Mouse (Mus musculus): ENCODE results near the gene Ppp1r13b. TPM values are rescaled to one million over a fixed set of nuclear protein-coding genes. Genes with fewer than 3 reads are reported as not detected.

Ppp1r13b gene
- total RNA-seq, 2 experiments from 2014 or later = 79.3 to 83.0 TPM

DNA sequence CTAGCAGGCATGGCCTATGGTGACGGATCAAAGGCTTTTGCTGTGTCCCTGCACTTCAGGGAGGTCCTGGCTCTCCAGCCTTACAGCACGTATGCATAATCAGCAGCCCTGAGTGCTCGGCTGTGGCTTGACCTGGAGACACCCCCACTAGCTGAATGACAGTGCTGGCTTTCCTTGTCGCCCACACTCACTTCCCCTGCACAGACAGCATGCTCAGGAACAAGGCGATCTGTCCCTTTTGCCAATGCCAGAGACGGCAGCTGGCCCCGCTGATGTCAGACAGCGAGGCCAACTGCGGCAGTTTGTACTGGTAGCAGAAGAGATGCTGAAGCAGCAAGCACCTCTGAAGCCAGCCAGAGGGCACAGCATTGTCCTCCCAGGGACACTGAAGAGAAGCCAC is 12.1 kb upstream of the Ppp1r13b start:
- DNase-seq (ENCODE audit: low spot score in 2 of 2) = peak; percentile 75 to 87

DNA sequence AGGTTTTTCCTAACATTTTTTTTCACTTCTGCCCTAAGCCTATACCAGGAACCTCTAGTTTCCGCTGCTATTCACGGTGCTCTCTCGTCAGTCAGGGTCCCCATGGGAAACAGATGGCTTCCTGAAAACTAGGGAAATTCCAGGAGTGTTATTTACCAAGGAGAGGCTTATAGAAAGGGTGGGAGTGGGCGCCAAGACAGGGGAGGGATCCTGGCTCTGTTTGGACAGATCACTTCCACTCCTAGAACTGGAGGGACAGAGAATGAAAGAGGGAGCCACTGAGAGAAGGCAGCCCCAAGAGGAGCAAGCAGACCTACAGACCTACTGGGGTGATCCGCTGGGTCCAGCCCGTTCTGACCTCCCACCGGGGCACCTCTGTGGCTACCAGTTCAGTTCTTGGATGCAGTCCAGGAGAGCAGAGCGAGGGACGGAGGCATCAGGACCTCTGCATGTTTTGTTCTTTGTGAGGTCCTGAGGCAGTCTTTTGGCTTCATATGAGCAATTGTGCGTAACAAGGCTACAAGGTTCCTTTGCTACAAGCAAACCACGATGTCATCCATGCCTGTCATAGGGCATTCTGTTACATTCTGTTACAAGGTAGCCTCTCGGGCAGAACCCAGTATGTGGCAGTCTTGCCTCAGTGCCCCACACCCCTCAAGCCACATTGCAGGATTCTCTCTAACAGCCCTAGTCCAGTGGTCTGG is 8.8 kb upstream of the Ppp1r13b start:
- no peak for DNase-seq (ENCODE audit: low spot score in 2 of 2)

DNA sequence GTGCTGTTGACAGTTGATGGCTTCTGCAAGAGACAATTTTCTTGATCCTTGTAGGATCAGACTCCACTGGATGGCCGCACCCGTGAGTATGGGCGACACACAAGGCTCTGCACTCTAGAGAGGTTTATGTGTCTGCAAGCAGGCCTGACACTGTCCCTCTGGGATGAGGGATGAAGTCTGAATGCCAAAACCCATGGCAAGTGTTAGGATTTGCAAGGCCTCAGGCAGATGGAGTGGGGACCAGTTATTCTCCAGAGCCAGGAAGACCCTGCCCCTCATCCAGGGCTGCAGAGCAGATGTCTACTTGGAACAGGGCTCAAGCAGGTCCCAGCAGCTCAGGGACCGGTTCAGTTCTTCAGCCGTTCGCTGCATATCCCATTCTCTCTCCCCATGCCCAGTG is 7.9 kb upstream of the Ppp1r13b start:
- DNase-seq (ENCODE audit: low spot score in 2 of 2) = no peak

DNA sequence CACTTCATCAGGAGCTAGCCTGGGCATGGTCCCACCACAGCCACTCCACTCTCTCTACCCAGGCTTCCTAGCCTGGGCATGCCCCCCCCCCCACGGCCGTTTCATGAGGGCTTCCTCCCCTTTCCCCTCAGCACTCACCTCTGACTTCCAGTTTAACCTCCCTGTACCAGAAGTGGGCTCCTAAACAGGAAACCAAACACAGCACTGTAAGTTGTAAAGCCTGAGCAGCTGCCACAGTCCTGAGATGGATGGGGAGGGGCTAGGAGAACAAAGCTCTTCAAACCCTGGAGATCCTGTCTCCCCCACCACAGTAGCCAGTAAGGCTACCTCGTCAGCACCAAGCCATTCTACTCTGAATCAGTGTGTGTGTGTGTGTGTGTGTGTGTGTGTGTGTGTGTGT is 6.1 kb upstream of the Ppp1r13b start:
- DNase-seq (ENCODE audit: low spot score in 2 of 2) = no peak

DNA sequence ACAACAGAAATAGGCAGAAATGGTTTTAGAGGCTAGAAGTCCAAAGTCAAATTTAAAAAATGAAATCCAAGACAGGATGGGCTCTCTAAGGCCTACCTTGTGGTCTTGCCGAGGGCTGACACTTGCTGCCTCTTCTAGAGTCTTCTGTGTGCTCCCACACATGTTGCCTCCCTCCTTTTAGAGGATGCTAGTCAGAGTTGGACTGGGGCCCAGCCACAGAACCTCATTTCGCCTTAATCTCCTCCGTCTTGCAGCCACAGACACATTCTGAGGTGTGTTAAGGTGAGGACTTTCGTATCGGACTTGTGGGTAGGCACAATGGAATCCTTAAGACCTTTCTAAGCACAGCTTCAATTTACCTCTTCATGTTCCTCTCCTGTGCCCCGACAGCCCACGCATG is 4.9 kb upstream of the Ppp1r13b start:
- DNase-seq (ENCODE audit: low spot score in 2 of 2) = no peak

DNA sequence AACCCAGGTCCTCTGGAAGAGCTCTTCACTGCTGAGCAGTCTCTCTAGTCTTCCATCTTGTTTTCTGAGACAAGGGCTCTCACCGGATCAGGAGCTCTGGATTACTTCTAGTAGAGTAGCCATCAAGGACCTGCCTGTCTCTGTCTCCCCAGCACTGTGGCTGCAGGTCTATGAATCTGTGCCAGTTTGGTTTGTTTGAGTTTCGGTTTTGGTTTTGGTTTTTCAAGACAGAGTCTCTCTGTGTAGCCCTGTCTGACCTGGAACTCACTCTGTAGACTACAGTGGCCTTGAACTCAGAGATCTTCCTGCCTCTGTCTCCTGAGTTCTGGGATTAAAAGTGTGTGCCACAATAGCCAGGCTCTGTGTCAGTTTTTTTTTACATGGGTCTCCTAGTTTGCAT is 3.9 kb upstream of the Ppp1r13b start:
- DNase-seq (ENCODE audit: low spot score in 2 of 2) = no peak

DNA sequence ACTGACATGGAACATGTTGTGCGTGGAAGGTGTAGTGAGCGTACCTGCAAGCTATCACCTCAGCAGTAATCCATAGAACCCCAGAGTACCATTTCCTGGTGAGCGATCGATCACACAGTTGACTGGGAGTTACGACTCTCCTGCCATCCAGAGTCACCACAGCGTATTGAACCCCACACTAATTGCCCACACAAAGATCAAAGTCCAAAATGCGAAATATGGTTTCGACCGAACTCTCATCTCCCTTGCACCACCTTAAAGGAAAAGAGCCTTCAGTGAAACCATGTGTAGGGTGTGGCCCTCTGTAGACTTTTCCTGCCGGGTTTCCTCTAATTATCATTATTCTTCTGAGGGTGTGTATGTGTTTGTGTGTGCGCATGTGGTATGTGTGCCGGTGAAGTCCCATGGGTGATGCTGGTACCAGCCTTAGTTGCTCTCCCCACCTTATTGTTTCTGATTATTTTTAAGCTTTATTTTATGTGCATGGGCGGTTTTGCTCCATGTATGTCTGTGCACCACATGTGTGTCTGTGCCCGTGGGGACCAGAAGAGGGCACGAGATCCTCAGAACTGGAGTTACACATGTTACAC is 3.4 kb upstream of the Ppp1r13b start:
- DNase-seq (ENCODE audit: low spot score in 2 of 2) = no peak

DNA sequence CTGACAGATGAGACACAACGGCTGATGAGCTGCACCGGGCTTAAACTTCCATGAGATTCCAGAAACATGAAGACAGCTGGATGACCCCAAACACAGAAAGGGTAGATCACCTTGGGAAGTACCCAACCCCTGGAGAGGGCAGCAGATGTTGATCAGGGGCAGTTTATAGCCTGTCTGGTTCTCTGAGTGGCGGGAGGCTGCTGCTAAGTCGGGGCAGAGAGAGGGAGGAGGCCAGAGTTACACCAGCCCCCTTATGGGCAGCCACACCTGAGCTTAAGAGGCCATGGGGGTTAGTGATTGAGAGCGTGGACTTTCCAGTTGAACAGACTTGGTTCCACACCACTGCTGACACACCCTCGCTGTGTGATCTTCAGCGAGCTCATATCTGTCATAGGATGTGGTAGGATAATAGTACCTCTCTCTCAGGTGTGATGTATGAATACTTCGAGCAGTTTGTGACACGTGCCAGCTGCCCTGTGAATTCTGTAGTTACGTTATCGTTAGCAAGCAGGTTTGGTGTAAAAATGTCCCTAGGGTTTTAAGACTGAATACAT is 1.2 kb upstream of the Ppp1r13b start:
- DNase-seq (ENCODE audit: low spot score in 2 of 2) = no peak

DNA sequence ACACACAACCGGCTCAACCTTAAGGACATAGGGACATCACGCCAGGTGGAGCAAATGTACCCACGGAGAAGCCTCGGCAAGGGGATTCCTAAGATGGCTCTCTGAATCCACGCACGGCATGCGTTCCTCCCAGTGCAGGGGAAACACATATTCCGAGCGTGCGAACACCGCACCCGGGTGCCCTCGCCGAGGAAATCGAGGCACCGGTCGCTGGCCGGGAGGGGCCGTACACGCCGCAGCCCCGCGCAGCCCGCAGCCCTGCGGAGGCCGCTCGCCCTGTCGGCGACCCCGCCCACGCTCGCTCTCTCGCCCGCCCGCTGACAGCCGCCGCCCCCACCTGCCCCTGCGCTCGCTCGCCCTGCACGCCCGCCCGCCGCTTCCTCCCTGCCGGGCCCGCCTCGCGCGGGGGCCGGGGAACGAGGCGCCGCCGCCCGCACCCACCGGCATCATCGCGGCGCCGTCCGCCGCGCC is 454 bp downstream of the Ppp1r13b start:
- peak; percentile 34 to 53 for DNase-seq (ENCODE audit: low spot score in 2 of 2)

DNA sequence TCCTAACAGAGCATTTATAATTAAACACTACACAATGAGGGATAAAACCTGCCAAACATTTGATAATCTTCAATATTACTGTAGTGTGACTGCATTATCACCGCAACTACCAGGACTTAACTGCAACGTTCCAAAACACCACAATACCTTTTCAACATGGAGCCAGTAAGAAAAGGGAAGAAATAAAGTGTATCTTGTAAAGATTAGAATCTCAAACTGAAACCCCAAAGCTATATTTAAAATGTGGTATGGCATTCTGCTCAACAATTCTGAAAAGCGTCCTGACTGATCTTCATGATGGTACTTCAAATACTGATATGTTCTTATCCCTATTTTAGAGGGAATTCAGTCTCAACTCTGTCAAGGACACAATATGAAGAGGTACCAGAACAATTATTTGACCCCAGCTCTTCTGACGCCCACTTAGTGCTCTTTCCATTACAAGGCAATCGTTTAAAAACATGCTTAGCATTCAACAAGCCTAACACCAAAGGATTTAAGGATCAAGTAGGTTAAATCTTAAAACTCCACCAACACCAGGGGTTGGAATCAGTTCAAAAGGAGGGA is 1.5 kb downstream of the Ppp1r13b start:
- no peak for DNase-seq (ENCODE audit: low spot score in 2 of 2)

DNA sequence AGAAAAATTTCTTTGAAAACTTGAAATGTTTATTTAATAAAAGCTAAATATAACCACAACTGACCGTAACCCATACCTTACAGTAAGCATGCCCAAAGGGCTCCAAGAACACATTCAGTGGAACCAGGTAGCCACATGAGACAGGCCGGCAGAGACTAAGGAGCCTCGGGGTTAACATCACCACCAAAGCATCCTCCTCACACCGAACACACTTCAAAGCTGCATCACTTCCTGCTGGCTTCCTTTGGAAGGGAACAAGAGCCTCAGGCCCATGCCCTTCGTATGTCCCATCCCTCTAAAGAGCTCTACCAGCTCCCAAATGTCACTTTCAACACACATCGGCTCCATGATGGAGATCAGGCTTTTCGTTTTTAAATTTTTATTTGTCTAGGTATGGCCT is 5.4 kb downstream of the Ppp1r13b start:
- no peak for DNase-seq (ENCODE audit: low spot score in 2 of 2)

DNA sequence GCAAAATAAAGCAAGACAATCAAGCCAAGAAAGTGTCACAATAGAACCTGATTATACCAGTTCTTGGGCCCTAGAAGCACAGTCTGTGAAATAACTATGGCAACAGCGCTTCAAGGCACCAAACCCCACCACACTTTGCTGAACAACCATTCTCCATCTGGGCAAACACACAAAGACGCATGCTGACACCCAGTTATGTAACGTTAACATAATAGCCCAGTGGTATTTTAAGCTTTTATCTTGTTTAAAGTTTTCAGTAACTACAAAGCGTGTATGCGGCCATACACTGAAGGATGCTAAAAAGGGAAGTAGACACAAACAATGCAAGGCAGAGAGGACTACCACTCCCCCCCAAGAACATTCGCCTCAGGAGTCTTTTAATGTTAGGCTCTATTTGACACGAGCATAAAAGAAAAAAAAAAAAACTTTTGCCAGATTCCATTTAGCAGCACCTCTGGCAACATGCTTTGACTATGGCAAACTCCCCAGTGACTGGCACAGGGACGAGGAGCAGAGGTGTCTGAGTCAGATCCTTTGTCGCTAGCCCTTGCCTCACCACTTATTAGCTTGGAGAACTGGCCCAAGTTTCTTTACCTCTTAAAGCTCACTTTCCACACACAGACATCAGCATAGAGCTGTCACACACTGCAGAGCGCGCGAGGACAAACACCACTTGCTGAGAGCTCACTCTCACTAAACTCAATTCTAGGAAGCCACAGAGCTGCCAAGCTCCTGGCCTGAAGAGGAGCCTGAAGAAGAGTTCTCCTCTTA is 6.6 kb downstream of the Ppp1r13b start:
- DNase-seq (ENCODE audit: low spot score in 2 of 2) = peak in 1 of 2 experiments; percentile 81

DNA sequence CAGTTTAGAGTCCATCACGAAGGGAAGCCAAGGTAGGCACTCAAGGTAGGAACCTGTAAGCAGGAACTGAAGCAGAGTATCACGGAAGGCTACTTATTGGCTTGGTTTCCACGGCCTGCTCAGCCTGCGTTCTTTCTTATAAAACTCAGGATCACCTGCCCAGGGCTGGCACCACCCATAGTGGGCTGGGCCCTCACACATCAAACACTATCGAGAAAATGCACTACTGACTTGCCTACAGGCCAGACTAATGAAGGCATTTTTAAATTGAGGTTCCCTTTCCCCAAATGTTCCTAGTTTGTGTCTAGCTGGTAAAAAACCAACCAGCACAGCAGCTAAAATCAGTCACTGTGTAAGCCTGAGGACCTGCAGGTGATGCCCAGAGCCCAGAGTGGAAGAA is 8.3 kb downstream of the Ppp1r13b start:
- no peak for DNase-seq (ENCODE audit: low spot score in 2 of 2)

DNA sequence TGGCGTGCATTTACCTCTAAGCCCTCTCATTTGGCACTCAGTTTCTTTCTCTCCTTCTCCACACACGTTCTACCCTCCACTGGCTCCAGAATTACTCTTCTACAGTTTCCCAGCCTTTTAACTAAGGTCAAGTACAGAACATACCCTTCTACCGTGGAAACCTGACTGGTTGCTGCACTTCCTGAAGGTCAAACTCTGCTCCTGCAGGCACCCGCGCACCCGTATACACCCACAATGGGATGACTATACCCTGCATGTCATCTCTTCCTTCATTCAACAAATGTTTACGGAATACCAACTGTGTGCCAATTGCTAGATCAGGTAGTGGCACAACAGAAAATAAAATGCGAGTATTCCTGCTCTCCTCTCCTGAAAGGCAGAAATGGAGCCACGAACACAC is 9.2 kb downstream of the Ppp1r13b start:
- DNase-seq (ENCODE audit: low spot score in 2 of 2) = no peak

DNA sequence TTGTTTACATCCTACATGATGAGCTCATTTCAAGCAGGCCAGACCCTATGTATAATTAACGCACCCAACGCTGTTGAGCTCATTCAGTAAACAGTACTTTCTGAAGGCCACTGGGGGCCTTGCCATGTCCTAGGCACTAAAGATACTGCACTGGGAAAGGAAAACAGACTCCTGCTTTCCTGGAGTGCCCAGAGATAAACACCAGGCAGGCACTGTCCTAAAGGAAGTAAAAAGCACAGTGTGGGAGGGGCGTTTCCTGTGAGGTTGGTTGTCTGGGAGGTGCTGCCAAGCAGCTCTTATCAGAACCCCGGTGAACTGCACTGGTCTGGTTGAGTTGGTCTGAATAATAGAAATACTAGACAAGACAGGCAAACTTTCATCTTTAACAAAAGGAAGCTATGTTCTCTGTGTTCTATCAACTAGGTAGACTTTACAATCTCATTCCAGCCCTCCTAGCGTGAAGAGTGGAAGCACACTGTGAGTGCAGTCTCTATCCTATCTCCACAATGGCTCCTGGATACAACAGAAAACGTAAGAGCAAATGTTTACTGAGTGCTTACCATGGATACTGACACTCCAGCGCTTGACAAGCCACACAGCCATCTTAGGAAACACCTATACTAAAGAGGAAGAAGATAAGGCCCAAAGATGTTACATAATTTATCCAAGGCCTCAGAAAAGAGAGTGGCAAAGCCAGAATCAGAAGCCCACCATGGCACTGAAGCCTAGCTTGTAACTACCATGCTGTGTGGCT is 10.8 kb downstream of the Ppp1r13b start:
- no peak for DNase-seq (ENCODE audit: low spot score in 2 of 2)

DNA sequence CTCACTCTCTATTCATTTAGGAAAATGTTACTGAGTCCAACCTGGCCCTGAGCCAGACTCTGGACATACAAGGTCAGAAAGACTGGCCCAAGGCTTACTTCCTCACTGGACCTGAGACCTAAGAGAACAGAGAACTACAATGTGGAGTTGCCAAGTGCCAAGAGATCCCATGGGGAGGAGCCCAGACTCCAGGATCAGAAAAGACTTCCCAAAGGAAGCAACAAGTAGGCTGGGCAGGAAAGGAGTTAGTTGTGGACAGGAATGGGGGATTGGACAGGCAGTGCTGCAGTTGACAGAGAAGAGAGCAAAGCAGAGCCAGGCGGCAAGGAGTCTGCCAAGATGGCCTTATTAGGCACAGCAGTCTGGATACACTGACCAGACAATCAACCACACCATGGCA is 13.8 kb downstream of the Ppp1r13b start:
- no peak for DNase-seq (ENCODE audit: low spot score in 2 of 2)

DNA sequence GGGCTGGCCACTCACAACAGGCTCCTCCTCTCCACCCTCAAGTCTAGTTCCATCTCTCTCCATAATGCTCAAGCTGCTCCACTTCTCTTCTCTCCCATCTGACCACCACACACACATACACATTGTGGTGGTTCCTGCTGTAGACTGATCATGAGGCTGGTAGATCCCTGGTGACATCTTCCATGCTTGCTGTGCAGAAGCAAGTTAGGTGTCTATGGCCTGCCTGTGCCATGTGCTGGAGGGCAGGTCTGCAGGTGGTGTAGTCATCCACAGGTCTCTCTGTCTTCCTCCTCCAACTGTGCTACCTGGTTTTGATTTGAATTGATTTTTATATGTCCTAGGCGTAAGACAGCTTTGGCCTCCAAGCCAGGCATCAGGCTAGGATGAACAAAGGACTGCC is 14.9 kb downstream of the Ppp1r13b start:
- DNase-seq (ENCODE audit: low spot score in 2 of 2) = no peak

DNA sequence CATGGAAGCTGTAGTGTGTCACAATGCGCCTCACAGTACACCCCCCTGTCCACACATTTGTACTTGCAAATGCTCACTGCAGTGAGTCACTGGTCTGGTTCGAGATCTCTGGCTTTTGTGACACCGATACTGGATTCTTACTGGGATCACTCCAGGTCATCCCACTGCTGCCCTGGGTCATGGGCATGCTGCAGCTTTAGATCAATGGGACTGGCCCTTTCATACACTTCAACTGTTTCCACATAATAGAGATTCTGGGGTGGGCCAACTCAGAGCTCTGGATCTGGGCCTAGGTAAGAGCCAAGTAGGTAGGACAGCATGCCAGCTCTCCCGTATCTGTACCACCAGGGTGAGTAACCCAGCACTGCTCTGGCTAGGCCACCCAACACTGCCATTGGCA is 16.1 kb downstream of the Ppp1r13b start:
- DNase-seq (ENCODE audit: low spot score in 2 of 2) = no peak

DNA sequence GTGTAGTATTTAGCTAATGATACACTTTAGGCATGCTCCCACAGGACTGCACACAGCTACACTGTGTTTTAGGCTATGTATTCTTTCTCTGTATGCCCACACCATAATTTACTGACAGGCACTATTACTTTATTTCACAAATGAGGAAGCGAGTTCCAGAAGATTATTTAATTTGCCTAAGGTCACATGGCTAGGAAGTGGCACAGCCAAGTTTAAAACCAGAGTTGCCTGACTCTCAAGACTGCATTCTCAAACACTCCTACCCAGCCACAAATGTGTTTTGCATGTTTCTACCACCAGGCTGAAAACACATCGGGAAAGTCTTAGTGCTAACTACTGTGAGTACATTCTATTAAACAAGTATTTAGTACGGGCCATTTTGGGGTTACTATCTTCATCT is 18.7 kb downstream of the Ppp1r13b start:
- DNase-seq (ENCODE audit: low spot score in 2 of 2) = no peak

DNA sequence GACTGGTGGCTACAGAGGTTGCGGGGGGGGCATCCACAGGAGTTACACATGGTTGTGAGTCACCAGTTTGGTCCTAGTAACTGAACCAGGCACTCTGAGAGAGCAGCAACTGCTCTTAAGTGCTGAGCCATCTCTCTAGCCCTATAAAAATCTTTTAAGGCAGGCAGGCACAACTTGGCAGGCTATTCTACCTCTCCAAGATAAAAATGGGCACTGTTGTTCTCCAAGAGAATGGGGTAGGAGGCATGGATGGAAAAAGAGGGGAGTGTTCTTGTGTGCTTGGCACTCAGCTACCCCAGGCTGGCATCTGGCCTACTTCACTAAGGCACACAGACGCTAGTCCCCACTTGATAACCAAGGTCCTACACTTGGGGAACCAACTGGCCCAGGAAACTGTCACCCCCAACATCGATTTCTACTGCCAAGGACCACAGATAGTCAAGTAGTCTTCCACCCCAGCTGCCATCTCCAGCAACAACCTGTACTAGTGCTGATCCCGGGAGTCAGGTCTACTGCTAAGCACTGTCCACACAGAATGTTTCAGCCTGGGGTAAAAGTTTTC is 19.5 kb downstream of the Ppp1r13b start:
- DNase-seq (ENCODE audit: low spot score in 2 of 2) = no peak

DNA sequence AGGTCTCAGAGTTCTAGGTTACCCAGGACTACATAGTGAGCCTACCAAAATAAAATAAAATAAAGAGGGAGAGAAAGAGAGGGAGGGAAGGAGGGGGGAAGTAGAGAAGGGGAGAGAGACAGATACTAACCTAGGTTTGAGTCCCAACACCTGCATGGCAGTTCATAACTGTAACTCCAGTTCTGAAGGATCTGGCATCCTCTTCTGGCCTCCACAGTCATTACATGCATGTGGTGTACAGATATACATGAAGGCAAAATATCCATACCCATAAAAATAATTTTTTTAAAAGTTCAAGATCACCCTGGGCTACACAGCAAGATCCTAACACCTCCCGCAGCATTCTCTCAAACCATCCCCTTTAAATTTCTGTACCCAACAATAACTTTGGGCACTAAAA is 20.9 kb downstream of the Ppp1r13b start:
- no peak for DNase-seq (ENCODE audit: low spot score in 2 of 2)

All from layer of hippocampus, postnatal 14 days (tissue).